Mouse (Mus musculus): ENCODE data around the gene Serpina3i. TPM values are rescaled to one million over a fixed set of nuclear protein-coding genes. Genes with fewer than 3 reads are reported as not detected.
"Not testable (repeated sequence)": the region's sequence is repeated elsewhere in the genome, so short reads cannot be mapped to it uniquely, and the experiment has no call there.

The Serpina3i gene
- total and polyA plus RNA-seq, 3 experiments, result not detected

- Histone ChIP-seq H3K4me1 (ENCODE audit: control insufficient read depth in 1 of 2, insufficient read depth in 2 of 2) (peaks cover 15 to 49% of the 10 kb centered on the region in 2 experiments), H3K27me3 (replicated peaks) (no peaks in the 10 kb centered on the region), H3K36me3 (replicated peaks in 1 of 2; ENCODE audit: control insufficient read depth in 1 of 2, insufficient read depth in 1 of 2, low read length in 1 of 2) (no peaks in the 10 kb centered on the region), H3K79me2 (replicated peaks; ENCODE audit: control insufficient read depth, extremely low read depth, insufficient read depth, poor library complexity, severe bottlenecking) (no peaks in the 10 kb centered on the region), H3K27ac (ENCODE audit: insufficient read depth, low read depth) (no peak overlapping the region), H3K9me3 (replicated peaks; ENCODE audit: low read length) (peaks cover 2% of the 10 kb centered on the region), H3K9ac (ENCODE audit: insufficient read depth, low read depth) (no peak overlapping the region), H3K4me2 (ENCODE audit: insufficient read depth, low read depth, poor library complexity, severe bottlenecking) (no peak overlapping the region), H3K4me3 (replicated peaks in 1 of 3; ENCODE audit: low read depth in 2 of 3, low read length in 2 of 3, poor library complexity in 1 of 3) (no peak overlapping the region)
- TF ChIP-seq TCF12 (IDR thresholded peaks at IDR 0.05; ENCODE audit: low read depth, low read length), result no peak
- TF ChIP-seq ZNF384 (IDR thresholded peaks at IDR 0.05; ENCODE audit: low read depth, low read length), result no peak
- TF ChIP-seq MAZ (IDR thresholded peaks at IDR 0.05; ENCODE audit: low read depth, low read length), result no peak
- no peak for TF ChIP-seq USF1 (IDR thresholded peaks at IDR 0.05; ENCODE audit: low read depth, low read length)
- no peak for TF ChIP-seq KAT2A (IDR thresholded peaks at IDR 0.05; ENCODE audit: insufficient replicate concordance, low read length)
- TF ChIP-seq MXI1 (IDR thresholded peaks at IDR 0.05; ENCODE audit: low read depth, low read length), result no peak
- TF ChIP-seq HCFC1 (IDR thresholded peaks at IDR 0.05; ENCODE audit: low read depth, low read length), result no peak
- dilution Hi-C loops (cut with MboI; ENCODE audit: extremely low pct_ligation_motif_present, extremely low pct_unique_long_range_greater_than_20kb, low sequenced_read_pairs), result no loop called here
- in situ Hi-C loops (cut with MboI; ENCODE audit: low pct_ligation_motif_present, low pct_unique_long_range_greater_than_20kb, low sequenced_read_pairs), result no loop called here
- DNase-seq (ENCODE audit: extremely low read depth), result no peak
Measured at GRCm38 (mm10) chr12:104230762-104231161, 32.2 kb upstream of the Serpina3i start.

DNA sequence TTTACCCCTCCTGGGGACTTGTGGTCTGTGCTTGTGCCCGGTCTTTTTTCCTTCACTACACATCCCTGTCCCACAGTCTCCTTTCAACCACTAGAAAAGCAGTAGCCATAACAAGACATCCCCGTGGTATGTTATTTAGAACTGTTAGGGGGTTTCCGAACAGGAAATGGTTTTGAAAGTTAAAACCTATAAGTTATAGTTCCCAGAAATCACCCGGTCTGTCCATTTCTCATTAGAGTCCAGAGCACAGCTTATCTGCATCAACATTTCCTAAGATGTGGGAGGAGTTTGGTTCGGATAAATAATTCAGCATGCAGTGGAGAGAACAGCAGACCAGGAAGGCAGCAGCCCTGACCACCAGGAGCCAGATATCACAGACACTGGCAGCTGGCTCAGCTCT is 27.0 kb upstream of the Serpina3i start, which contains the start of gene Serpina3g:
Serpina3g (plus strand) TSS at position 331 of the 400 bp plus-strand sequence.
- Histone ChIP-seq H3K9ac (ENCODE audit: insufficient read depth, low read depth) (no peak within 1 kb of the TSS), H3K9me3 (replicated peaks; ENCODE audit: low read length) (peaks cover 2% of the 10 kb centered on the region), H3K79me2 (replicated peaks; ENCODE audit: control insufficient read depth, extremely low read depth, insufficient read depth, poor library complexity, severe bottlenecking) (no peaks in the 10 kb centered on the region), H3K27me3 (replicated peaks) (no peaks in the 10 kb centered on the region), H3K27ac (ENCODE audit: insufficient read depth, low read depth) (no peak within 1 kb of the TSS), H3K4me1 (ENCODE audit: control insufficient read depth in 1 of 2, insufficient read depth in 2 of 2) (peaks cover 15 to 50% of the 10 kb centered on the region in 2 experiments), H3K4me3 (replicated peaks in 1 of 3; ENCODE audit: low read depth in 2 of 3, low read length in 2 of 3, poor library complexity in 1 of 3) (no peak within 1 kb of the TSS), H3K36me3 (replicated peaks in 1 of 2; ENCODE audit: control insufficient read depth in 1 of 2, insufficient read depth in 1 of 2, low read length in 1 of 2) (peaks cover 0 to 2% of the 10 kb centered on the region in 2 experiments), H3K4me2 (ENCODE audit: insufficient read depth, low read depth, poor library complexity, severe bottlenecking) (peak within 1 kb of the TSS; percentile 23; the same call in 1 of the 2 replicates)
- dilution Hi-C loops (cut with MboI; ENCODE audit: extremely low pct_ligation_motif_present, extremely low pct_unique_long_range_greater_than_20kb, low sequenced_read_pairs) (no loop called here), in situ Hi-C loops (cut with MboI; ENCODE audit: low pct_ligation_motif_present, low pct_unique_long_range_greater_than_20kb, low sequenced_read_pairs) (no loop called here)
- peak; percentile 48; the same call in 1 of the 2 replicates for TF ChIP-seq EP300 (IDR thresholded peaks at IDR 0.05; ENCODE audit: low read length)
- no peak for TF ChIP-seq GABPA (IDR thresholded peaks at IDR 0.05; ENCODE audit: insufficient replicate concordance, low read depth, low read length)
- TF ChIP-seq JUND (conservative IDR thresholded peaks at IDR 0.05; ENCODE audit: low read depth, low read length), result no peak
- DNase-seq (ENCODE audit: extremely low read depth), result peak; percentile 33

DNA sequence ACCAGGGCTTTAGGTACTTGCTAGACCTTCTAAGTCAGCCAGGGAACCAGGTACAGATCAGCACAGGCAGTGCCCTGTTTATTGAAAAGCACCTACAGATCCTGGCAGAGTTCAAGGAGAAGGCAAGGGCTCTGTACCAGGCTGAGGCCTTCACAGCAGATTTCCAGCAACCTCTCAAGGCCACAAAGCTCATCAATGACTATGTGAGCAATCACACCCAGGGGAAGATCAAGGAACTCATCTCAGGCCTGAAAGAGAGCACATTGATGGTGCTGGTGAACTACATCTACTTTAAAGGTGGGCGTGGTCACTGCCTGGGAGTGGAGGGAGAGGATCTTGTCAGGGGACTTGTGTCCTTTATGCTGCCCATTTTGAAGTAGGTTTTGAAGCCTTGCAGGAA is 24.9 kb upstream of the Serpina3i start:
- H3K79me2 ChIP-seq (replicated peaks; ENCODE audit: control insufficient read depth, extremely low read depth, insufficient read depth, poor library complexity, severe bottlenecking); DNase-seq (ENCODE audit: extremely low read depth); H3K9ac ChIP-seq (ENCODE audit: insufficient read depth, low read depth); H3K9me3 ChIP-seq (replicated peaks; ENCODE audit: low read length); in situ Hi-C loops (cut with MboI; ENCODE audit: low pct_ligation_motif_present, low pct_unique_long_range_greater_than_20kb, low sequenced_read_pairs); H3K36me3 ChIP-seq (replicated peaks in 1 of 2; ENCODE audit: control insufficient read depth in 1 of 2, insufficient read depth in 1 of 2, low read length in 1 of 2); H3K4me3 ChIP-seq (replicated peaks in 1 of 3; ENCODE audit: low read depth in 2 of 3, low read length in 2 of 3, poor library complexity in 1 of 3); dilution Hi-C loops (cut with MboI; ENCODE audit: extremely low pct_ligation_motif_present, extremely low pct_unique_long_range_greater_than_20kb, low sequenced_read_pairs); H3K27ac ChIP-seq (ENCODE audit: insufficient read depth, low read depth); H3K27me3 ChIP-seq (replicated peaks); H3K4me2 ChIP-seq (ENCODE audit: insufficient read depth, low read depth, poor library complexity, severe bottlenecking): not testable (repeated sequence)
- peaks cover 13 to 45% of the 10 kb centered on the region in 2 experiments; a peak in 3 of 4 replicates for H3K4me1 ChIP-seq (ENCODE audit: control insufficient read depth in 1 of 2, insufficient read depth in 2 of 2)
